Mouse (Mus musculus) testis, adult 2 months (tissue): ENCODE results near the gene Ccnb2. TPM values are rescaled to one million over a fixed set of nuclear protein-coding genes. Genes with fewer than 3 reads are reported as not detected.
"Not testable (repeated sequence)": the region's sequence is repeated elsewhere in the genome, so short reads cannot be mapped to it uniquely, and the experiment has no call there.

Source experiments
- H3K27ac ChIP-seq: fragments of 200-500 bp; 2 replicates; pipeline ENCODE4 v1.5.1; 2012; ENCODE audit warnings: low read depth, low read length; ENCODE audit not compliant: control insufficient read depth, insufficient read depth
- H3K27me3 ChIP-seq: fragments of 200-500 bp; 2 replicates; pipeline ENCODE4 v1.6.1; 2012; ENCODE audit warnings: mild to moderate bottlenecking, low read length, moderate library complexity; ENCODE audit not compliant: control insufficient read depth, insufficient read depth
- H3K36me3 ChIP-seq: fragments of 200-500 bp; 2 replicates; pipeline ENCODE4 v1.6.1; 2012; ENCODE audit warnings: mild to moderate bottlenecking, low read length; ENCODE audit not compliant: control insufficient read depth, insufficient read depth
- H3K4me1 ChIP-seq: fragments of 200-500 bp; 2 replicates; pipeline ENCODE4 v1.6.1; 2012; ENCODE audit warnings: low read length; ENCODE audit not compliant: control insufficient read depth, insufficient read depth
- H3K4me3 ChIP-seq: fragments of 200-500 bp; 2 replicates; pipeline ENCODE4 v1.5.1; 2012; ENCODE audit warnings: low read depth, mild to moderate bottlenecking, low read length, moderate library complexity, mixed read lengths; ENCODE audit not compliant: control insufficient read depth
- CTCF ChIP-seq: fragments of 200-500 bp; IDR thresholded peaks from 2 replicates; pipeline ENCODE4 v1.5.1; 2012; ENCODE audit warnings: low read depth, mild to moderate bottlenecking, inconsistent platforms, low read length, moderate library complexity; ENCODE audit not compliant: control insufficient read depth, insufficient read depth, insufficient replicate concordance
- POLR2A ChIP-seq: fragments of 200-500 bp; IDR thresholded peaks from 2 replicates; pipeline ENCODE4 v1.6.1; 2012; ENCODE audit warnings: low read depth, mild to moderate bottlenecking, inconsistent platforms, low read length, moderate library complexity; ENCODE audit not compliant: control insufficient read depth
- polyA plus RNA-seq: library from polyadenylated mRNA; depleted of rRNA; stranded (reverse); fragments of >200 nt; gene quantifications from 2 replicates; pipeline ENCODE4 v1.2.3, GENCODE M21; 2012; rRNA removed

Gene Ccnb2
- polyA plus RNA-seq, result 118 and 122 TPM in 2 replicates

GRCm38 (mm10) chr9:70421257-70422056 is at the start of gene Ccnb2:
Gene Ccnb2, minus strand, starts transcription at chr9:70421547.
- TF ChIP-seq POLR2A, result peak; percentile 93
- no peak for TF ChIP-seq CTCF
- H3K36me3 ChIP-seq, result no peaks in the 10 kb centered on the region
- H3K27me3 ChIP-seq, result no peaks in the 10 kb centered on the region
- H3K4me1 ChIP-seq, result peaks cover 3% of the 10 kb centered on the region; the same call in 1 of the 2 replicates
- peak within 1 kb of the TSS; percentile 100 for H3K4me3 ChIP-seq
- H3K27ac ChIP-seq, result peak within 1 kb of the TSS; percentile 98

- not testable (repeated sequence) for H3K27ac ChIP-seq, H3K36me3 ChIP-seq, H3K4me1 ChIP-seq, H3K27me3 ChIP-seq
- peak overlapping the region; percentile 40; the same call in 1 of the 2 replicates for H3K4me3 ChIP-seq
Measured at GRCm38 (mm10) chr9:70463091-70463490, 41.7 kb upstream of the Ccnb2 start.

- Histone ChIP-seq H3K4me3 (no peak overlapping the region), H3K27me3 (no peaks in the 10 kb centered on the region), H3K4me1 (no peaks in the 10 kb centered on the region), H3K27ac (no peak overlapping the region), H3K36me3 (no peaks in the 10 kb centered on the region; the same call in 1 of the 2 replicates)
- TF ChIP-seq CTCF (no peak), POLR2A (no peak)
Measured at GRCm38 (mm10) chr9:70452371-70452770, 31.0 kb upstream of the Ccnb2 start.

GRCm38 (mm10) chr9:70449072-70449471 is 27.7 kb upstream of the Ccnb2 start:
- no peaks in the 10 kb centered on the region for H3K4me1 ChIP-seq
- no peaks in the 10 kb centered on the region; the same call in 1 of the 2 replicates for H3K36me3 ChIP-seq
- H3K4me3 ChIP-seq, result no peak overlapping the region
- H3K27me3 ChIP-seq, result no peaks in the 10 kb centered on the region
- TF ChIP-seq CTCF, result no peak
- H3K27ac ChIP-seq, result no peak overlapping the region

DNA sequence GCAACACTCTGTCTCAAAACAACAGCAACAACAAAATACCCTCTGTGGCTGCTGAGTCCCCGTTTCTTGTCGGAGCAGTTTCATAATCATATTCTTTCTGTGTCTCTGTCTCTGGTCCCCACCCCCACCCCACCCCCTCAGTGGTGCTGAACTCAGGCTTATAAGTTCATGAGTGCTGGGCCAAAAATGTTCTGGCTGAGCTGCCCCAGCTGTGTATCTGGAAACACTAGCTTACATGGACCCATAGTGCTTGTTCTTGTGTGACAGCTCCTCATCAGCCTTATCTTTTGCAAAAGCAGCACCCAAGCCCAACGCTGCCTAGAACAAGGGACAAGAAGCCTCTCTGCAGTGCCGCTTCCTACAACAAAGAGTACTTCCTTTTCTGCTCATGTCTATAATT is 18.6 kb upstream of the Ccnb2 start:
- TF ChIP-seq CTCF (no peak), POLR2A (no peak)

GRCm38 (mm10) chr9:70422661-70423060 is 1.3 kb upstream of the Ccnb2 start:
- no peak overlapping the region for H3K27ac ChIP-seq
- H3K27me3 ChIP-seq, result no peaks in the 10 kb centered on the region
- peaks cover 3% of the 10 kb centered on the region; the same call in 1 of the 2 replicates for H3K4me1 ChIP-seq
- TF ChIP-seq POLR2A (no peak), CTCF (no peak)
- H3K4me3 ChIP-seq, result no peak overlapping the region; the same call in 1 of the 2 replicates
- H3K36me3 ChIP-seq, result no peaks in the 10 kb centered on the region

More for the DNA sequence above, 18.6 kb upstream of the Ccnb2 start:
- Histone ChIP-seq H3K36me3 (no peaks in the 10 kb centered on the region), H3K27ac (no peak overlapping the region), H3K4me1 (no peaks in the 10 kb centered on the region), H3K4me3 (no peak overlapping the region), H3K27me3 (no peaks in the 10 kb centered on the region)

DNA sequence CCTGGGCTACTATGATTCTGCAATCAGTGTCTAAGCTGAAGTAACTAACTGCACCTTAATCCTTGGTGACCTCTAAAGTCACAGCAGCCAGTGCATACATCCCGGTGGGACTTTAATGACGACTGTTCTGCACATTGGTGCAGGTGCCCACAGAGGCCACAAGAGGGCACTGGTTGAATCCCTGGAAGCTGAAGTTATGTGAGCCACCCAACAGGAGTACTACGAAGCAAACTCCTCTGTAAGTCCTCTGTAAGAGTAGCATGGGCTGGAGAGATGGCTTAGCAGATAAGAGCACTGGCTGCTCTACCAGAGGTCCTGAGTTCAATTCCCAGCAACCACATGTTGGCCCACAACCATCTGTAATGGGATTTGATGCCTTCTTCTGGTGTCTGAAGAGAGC is 4.9 kb downstream of the Ccnb2 start:
- H3K4me3 ChIP-seq, result no peak overlapping the region
- peaks cover 6% of the 10 kb centered on the region for H3K36me3 ChIP-seq
- H3K4me1 ChIP-seq, result peaks cover 3% of the 10 kb centered on the region; the same call in 1 of the 2 replicates
- H3K27ac ChIP-seq, result no peak overlapping the region
- no peaks in the 10 kb centered on the region for H3K27me3 ChIP-seq
- TF ChIP-seq CTCF, result peak; percentile 20; the same call in 1 of the 2 replicates
- TF ChIP-seq POLR2A, result no peak
